Mouse (Mus musculus): ENCODE results near the gene Ergic1. TPM values are rescaled to one million over a fixed set of nuclear protein-coding genes. Genes with fewer than 3 reads are reported as not detected.
A peak's percentile ranks its signal among the peaks of the same experiment; 100 is the strongest.

The Ergic1 gene
- total RNA-seq, 2 experiments from 2014 or later: 180 to 193 TPM

- no peak for DNase-seq
- intact Hi-C loops (cut with DNase I): no loop called here
These were observed 34.3 kb downstream of the Ergic1 start for GRCm38 (mm10) chr17:26595448-26596167.

- intact Hi-C loops (cut with DNase I): no loop called here
- DNase-seq: peak; percentile 80
These were observed 34.9 kb downstream of the Ergic1 start for GRCm38 (mm10) chr17:26596168-26596658.

- DNase-seq: no peak
- intact Hi-C loops (cut with DNase I): no loop called here
These were observed 35.7 kb downstream of the Ergic1 start for GRCm38 (mm10) chr17:26596856-26597481.

- no peak for DNase-seq
- intact Hi-C loops (cut with DNase I): no loop called here
These were observed 37.6 kb downstream of the Ergic1 start for GRCm38 (mm10) chr17:26598845-26599244.

- no peak for DNase-seq
- intact Hi-C loops (cut with DNase I): no loop called here
These were observed 39.7 kb downstream of the Ergic1 start for GRCm38 (mm10) chr17:26600913-26601447.

- intact Hi-C loops (cut with DNase I): no loop called here
- DNase-seq: no peak
These were observed 40.2 kb downstream of the Ergic1 start for GRCm38 (mm10) chr17:26601514-26601913.

GRCm38 (mm10) chr17:26601926-26602325, 40.6 kb downstream of the Ergic1 start:
- intact Hi-C loops (cut with DNase I): no loop called here
- no peak for DNase-seq

GRCm38 (mm10) chr17:26602371-26602885, 41.1 kb downstream of the Ergic1 start:
- peak; percentile 26 for DNase-seq
- intact Hi-C loops (cut with DNase I): no loop called here

GRCm38 (mm10) chr17:26603311-26603710, 42.0 kb downstream of the Ergic1 start:
- intact Hi-C loops (cut with DNase I): no loop called here
- DNase-seq: no peak

GRCm38 (mm10) chr17:26605636-26606035, 44.3 kb downstream of the Ergic1 start:
- DNase-seq: no peak
- intact Hi-C loops (cut with DNase I): no loop called here

GRCm38 (mm10) chr17:26606516-26606915, 45.2 kb downstream of the Ergic1 start:
- no peak for DNase-seq
- intact Hi-C loops (cut with DNase I): no loop called here

- intact Hi-C loops (cut with DNase I): no loop called here
- no peak for DNase-seq
These were observed 47.1 kb downstream of the Ergic1 start for GRCm38 (mm10) chr17:26608348-26608747.

GRCm38 (mm10) chr17:26608877-26609276, 47.6 kb downstream of the Ergic1 start:
- DNase-seq: no peak
- intact Hi-C loops (cut with DNase I): no loop called here

- peak; percentile 35 for DNase-seq
- intact Hi-C loops (cut with DNase I): no loop called here
These were observed 48.5 kb downstream of the Ergic1 start for GRCm38 (mm10) chr17:26609820-26610219.

GRCm38 (mm10) chr17:26611328-26611727, 50.0 kb downstream of the Ergic1 start:
- intact Hi-C loops (cut with DNase I): no loop called here
- DNase-seq: peak; percentile 26

GRCm38 (mm10) chr17:26611918-26612317, 50.6 kb downstream of the Ergic1 start:
- intact Hi-C loops (cut with DNase I): no loop called here
- no peak for DNase-seq

- intact Hi-C loops (cut with DNase I): no loop called here
- DNase-seq: no peak
These were observed 53.0 kb downstream of the Ergic1 start for GRCm38 (mm10) chr17:26614286-26614685.

GRCm38 (mm10) chr17:26614708-26615486, 53.6 kb downstream of the Ergic1 start:
- intact Hi-C loops (cut with DNase I): no loop called here
- no peak for DNase-seq

- intact Hi-C loops (cut with DNase I): no loop called here
- DNase-seq: no peak
These were observed 55.4 kb downstream of the Ergic1 start for GRCm38 (mm10) chr17:26616696-26617095.

- DNase-seq: no peak
- intact Hi-C loops (cut with DNase I): no loop called here
These were observed 57.2 kb downstream of the Ergic1 start for GRCm38 (mm10) chr17:26618498-26618897.

- intact Hi-C loops (cut with DNase I): no loop called here
- no peak for DNase-seq
These were observed 58.3 kb downstream of the Ergic1 start for GRCm38 (mm10) chr17:26619577-26619976.

Data from left cerebral cortex, postnatal 4 days (tissue).